Mouse (Mus musculus) C2C12 (cell line): Measurements from ENCODE around the gene Ppp1r35. TPM values are rescaled to one million over a fixed set of nuclear protein-coding genes. Genes with fewer than 3 reads are reported as not detected.
"Not testable (repeated sequence)": the region's sequence is repeated elsewhere in the genome, so short reads cannot be mapped to it uniquely, and the experiment has no call there.

Experiments used
- H3K27me3 ChIP-seq: one replicate; pipeline ENCODE4 v1.6.1; 2011; ENCODE audit not compliant: control insufficient read depth, insufficient read depth, insufficient read length
- H3K36me3 ChIP-seq: one replicate; pipeline ENCODE4 v1.6.1; 2011; ENCODE audit not compliant: control insufficient read depth, insufficient read depth
- H3K4me3 ChIP-seq: one replicate; pipeline ENCODE4 v1.5.1; 2011; ENCODE audit warnings: mild to moderate bottlenecking, control low read depth; ENCODE audit not compliant: poor library complexity, insufficient read depth, severe bottlenecking
- H3K79me2 ChIP-seq: one replicate; pipeline ENCODE4 v1.6.1; 2011; ENCODE audit not compliant: control insufficient read depth, insufficient read depth
- H3K79me3 ChIP-seq: one replicate; pipeline ENCODE4 v1.6.1; 2011; ENCODE audit warnings: low read depth, control low read depth
- H3ac ChIP-seq: one replicate; pipeline ENCODE3; 2011; ENCODE audit warnings: low read depth; ENCODE audit not compliant: control insufficient read depth, insufficient read length
- CEBPB ChIP-seq: IDR thresholded peaks from one replicate; pipeline ENCODE4 v1.6.1; 2011; ENCODE audit warnings: low read depth, mild to moderate bottlenecking, control low read depth, moderate library complexity
- CTCF ChIP-seq: IDR thresholded peaks from one replicate; pipeline ENCODE4 v1.5.1; 2011; ENCODE audit not compliant: control insufficient read depth, insufficient read depth, insufficient read length
- FOSL1 ChIP-seq: IDR thresholded peaks from one replicate; pipeline ENCODE4 v1.8.0; 2011; ENCODE audit warnings: mild to moderate bottlenecking, low read length; ENCODE audit not compliant: poor library complexity, insufficient read depth, severe bottlenecking
- MAX ChIP-seq: IDR thresholded peaks from one replicate; pipeline ENCODE4 v1.6.1; 2011; ENCODE audit warnings: mild to moderate bottlenecking, control low read depth
- MYOD1 ChIP-seq: IDR thresholded peaks from one replicate; pipeline ENCODE4 v1.6.1; 2011; ENCODE audit warnings: low read depth; ENCODE audit not compliant: control insufficient read depth, insufficient read length
- MYOG ChIP-seq: IDR thresholded peaks from one replicate; pipeline ENCODE4 v1.6.1; 2011; ENCODE audit not compliant: control insufficient read depth, insufficient read length; ENCODE audit errors: extremely low read depth
- USF1 ChIP-seq: IDR thresholded peaks from one replicate; pipeline ENCODE4 v1.6.1; 2011; ENCODE audit warnings: low read depth, mild to moderate bottlenecking, control low read depth, moderate library complexity
- polyA plus RNA-seq: library from polyadenylated mRNA; unstranded; fragments of >200 nt; fragmentation: generic; extraction: Trizol; gene quantifications from one replicate; pipeline ENCODE4 v1.2.1, GENCODE M21; 2012; ENCODE audit warnings: missing spikeins

The Ppp1r35 gene
- polyA plus RNA-seq, 1 experiment = 42.7 TPM

GRCm38 (mm10) chr5:137749196-137749836, 29.3 kb upstream of the Ppp1r35 start:
- Histone ChIP-seq H3K79me3 (peaks cover 16% of the 10 kb centered on the region), H3K27me3 (no peaks in the 10 kb centered on the region), H3K4me3 (no peak overlapping the region), H3ac (no peak overlapping the region), H3K79me2 (peaks cover 37% of the 10 kb centered on the region), H3K36me3 (peaks cover 19% of the 10 kb centered on the region)
- TF ChIP-seq CEBPB (no peak), MYOG (no peak), CTCF (no peak), MYOD1 (no peak), MAX (no peak), USF1 (no peak), FOSL1 (no peak)

GRCm38 (mm10) chr5:137750212-137750611, 28.4 kb upstream of the Ppp1r35 start:
- Histone ChIP-seq H3K36me3 (peaks cover 19% of the 10 kb centered on the region), H3K79me3 (peaks cover 16% of the 10 kb centered on the region), H3K79me2 (peaks cover 37% of the 10 kb centered on the region)
- H3ac ChIP-seq, H3K4me3 ChIP-seq, H3K27me3 ChIP-seq: not testable (repeated sequence)

DNA sequence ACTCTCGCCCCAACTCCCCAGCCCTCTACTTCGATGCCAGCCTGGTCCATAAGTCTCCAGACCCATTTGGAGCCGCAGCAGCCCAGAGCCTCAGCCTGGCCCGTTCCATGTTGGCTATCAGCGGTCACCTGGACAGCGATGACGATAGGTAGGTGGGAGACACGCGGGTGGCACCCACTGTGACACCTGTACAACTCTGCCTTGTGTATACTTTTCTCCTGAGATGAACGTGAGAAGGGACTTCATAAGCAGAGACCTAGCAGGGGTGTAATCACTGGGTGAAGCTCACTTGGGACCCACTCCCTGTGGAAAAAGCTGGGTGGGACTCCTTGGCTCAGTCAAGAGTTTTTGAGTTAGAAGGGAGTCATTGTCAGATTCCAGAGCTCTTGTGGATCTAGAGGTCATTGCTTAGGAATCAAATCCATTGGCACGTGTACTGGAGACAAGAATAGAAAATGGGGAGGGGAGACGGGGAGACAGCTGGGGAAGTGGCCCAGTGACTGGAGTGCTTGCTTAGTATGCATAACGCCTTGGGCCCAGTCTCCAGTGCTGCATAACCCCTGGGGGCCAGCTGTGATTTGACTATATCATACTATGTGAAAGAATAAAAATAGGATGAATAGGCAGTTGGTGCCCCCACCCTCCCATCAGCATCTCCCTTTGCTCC, 27.3 kb upstream of the Ppp1r35 start:
- H3K36me3 ChIP-seq = peaks cover 19% of the 10 kb centered on the region
- H3ac ChIP-seq = no peak overlapping the region
- H3K79me2 ChIP-seq = peaks cover 33% of the 10 kb centered on the region
- no peak for TF ChIP-seq MYOD1
- TF ChIP-seq CEBPB = no peak
- no peak for TF ChIP-seq MYOG
- TF ChIP-seq MAX = no peak
- TF ChIP-seq CTCF = no peak
- no peak for TF ChIP-seq FOSL1
- TF ChIP-seq USF1 = no peak
- H3K79me3 ChIP-seq = peaks cover 16% of the 10 kb centered on the region
- no peaks in the 10 kb centered on the region for H3K27me3 ChIP-seq
- H3K4me3 ChIP-seq = no peak overlapping the region

- peaks cover 13% of the 10 kb centered on the region for H3K79me3 ChIP-seq
- peaks cover 19% of the 10 kb centered on the region for H3K36me3 ChIP-seq
- TF ChIP-seq CEBPB (no peak), MYOD1 (no peak), FOSL1 (no peak), MAX (no peak), CTCF (no peak), MYOG (no peak)
- H3K4me3 ChIP-seq = no peak overlapping the region
- H3ac ChIP-seq = no peak overlapping the region
- peaks cover 27% of the 10 kb centered on the region for H3K79me2 ChIP-seq
- no peaks in the 10 kb centered on the region for H3K27me3 ChIP-seq
These were observed 26.7 kb upstream of the Ppp1r35 start for GRCm38 (mm10) chr5:137751988-137752387.

- H3ac ChIP-seq = no peak overlapping the region
- peaks cover 14% of the 10 kb centered on the region for H3K79me2 ChIP-seq
- H3K27me3 ChIP-seq = no peaks in the 10 kb centered on the region
- no peak for TF ChIP-seq MYOG
- no peak for TF ChIP-seq CEBPB
- no peak for TF ChIP-seq USF1
- TF ChIP-seq MAX = no peak
- peaks cover 4% of the 10 kb centered on the region for H3K79me3 ChIP-seq
- no peak overlapping the region for H3K4me3 ChIP-seq
- H3K36me3 ChIP-seq = peaks cover 24% of the 10 kb centered on the region
These were observed 25.4 kb upstream of the Ppp1r35 start for GRCm38 (mm10) chr5:137753111-137753832.
